Mouse (Mus musculus) left cerebral cortex, postnatal 4 days (tissue): ENCODE measurements around the gene Gm44511. TPM values are rescaled to one million over a fixed set of nuclear protein-coding genes. Genes with fewer than 3 reads are reported as not detected.
A peak's percentile ranks its signal among the peaks of the same experiment; 100 is the strongest.
"Not testable (repeated sequence)": the region's sequence is repeated elsewhere in the genome, so short reads cannot be mapped to it uniquely, and the experiment has no call there.

ENCODE experiments used
- DNase-seq: peaks from one replicate; pipeline ENCODE4 v3.0.0-alpha.2; 2022
- intact Hi-C: fragments of 180-260 bp; cut with DNase I; formaldehyde crosslinking; loops from one replicate; pipeline ENCODE4 v1.15.1; 2025
- total RNA-seq, 2 experiments: library from RNA; stranded (reverse); gene quantifications; 2 replicates each; pipeline ENCODE4 v1.2.3; 2021

Gene Gm44511
- total RNA-seq, 2 experiments from 2014 or later = not detected

DNA sequence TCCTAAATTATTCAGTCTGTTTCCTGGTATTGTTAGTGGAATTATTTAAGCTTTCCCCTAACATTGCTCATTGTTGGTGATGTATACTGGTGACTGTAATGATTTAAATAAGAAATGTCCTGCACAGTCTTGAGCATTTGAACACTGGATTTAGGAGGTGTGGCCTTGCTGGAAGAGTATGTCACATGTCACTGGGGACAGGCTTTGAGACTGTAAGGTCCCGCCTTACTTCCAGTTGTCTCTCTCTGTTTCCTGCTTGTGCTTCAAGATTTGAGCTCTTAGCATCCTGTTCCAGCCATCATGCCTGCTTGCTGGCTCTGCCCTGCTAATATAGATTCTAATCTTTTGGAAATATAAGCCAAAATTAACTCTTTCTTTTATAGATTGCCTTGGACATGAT, 60.9 kb downstream of the Gm44511 start:
- DNase-seq = no peak
- intact Hi-C loops = loop anchor here (2.0 kb wide), 1 partner anchor 74 kb away; no protein-coding TSS in a partner anchor

DNA sequence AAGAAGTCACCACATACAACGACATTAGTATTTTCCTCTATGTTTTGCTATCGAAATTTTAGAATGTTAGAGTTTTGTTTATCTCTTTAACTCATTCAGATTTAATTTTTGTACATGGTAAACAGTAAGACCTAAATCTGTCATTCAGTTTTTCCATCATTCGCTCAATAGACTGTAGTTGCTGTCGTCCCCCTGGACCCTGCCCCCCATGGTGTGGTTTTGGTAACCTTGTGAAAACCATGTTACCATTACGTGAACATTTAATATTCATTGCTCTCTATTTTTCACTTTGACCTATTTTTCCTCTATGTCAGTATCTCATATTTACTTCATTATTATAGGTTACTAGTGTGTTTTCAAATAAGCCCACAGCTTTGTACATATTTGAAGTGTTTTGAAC, 61.5 kb downstream of the Gm44511 start:
- intact Hi-C loops = loop anchor here (2.0 kb wide), 1 partner anchor 74 kb away; no protein-coding TSS in a partner anchor
- DNase-seq = no peak

DNA sequence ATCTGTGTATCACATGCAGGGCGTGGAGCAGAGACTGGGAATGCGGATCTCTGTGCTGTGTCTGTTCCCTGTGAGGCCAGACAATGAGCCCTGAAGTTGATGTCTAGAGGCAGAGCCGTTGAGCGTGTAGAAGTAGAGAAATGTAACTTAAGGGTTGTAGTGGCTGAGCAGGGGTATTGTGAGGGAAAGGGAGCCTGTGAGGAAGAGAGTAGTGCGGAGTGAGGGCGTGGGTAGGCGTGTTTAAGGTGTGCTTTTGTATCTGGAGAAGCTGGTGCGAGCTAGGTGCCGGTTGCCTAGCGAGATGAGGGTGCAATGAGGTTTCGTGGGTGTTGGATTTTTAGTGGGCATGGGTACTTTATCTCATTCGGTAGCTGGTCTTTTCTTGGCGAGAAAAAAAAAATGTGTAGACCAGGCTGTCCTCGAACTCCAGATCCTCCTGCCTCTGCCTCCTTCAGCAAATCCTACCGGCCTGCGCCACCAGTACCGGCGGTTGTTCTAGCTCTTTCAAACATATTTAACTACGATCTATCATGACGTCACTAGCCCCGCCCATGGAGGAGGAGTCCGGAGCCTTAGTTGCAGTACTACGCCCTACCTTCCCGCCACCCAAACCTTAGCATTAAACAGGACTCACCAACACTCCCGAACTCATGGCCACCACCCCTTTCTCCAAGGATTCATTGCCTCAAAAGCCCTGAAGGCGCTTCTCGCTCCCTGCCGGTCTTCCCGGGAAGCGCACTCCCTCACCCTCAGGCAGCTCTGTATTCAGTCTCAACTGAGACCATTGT, 62.2 kb downstream of the Gm44511 start:
- peak; percentile 93 for DNase-seq
- intact Hi-C loops = loop anchor here (2.0 kb wide), 1 partner anchor 75 kb away; no protein-coding TSS in a partner anchor

DNA sequence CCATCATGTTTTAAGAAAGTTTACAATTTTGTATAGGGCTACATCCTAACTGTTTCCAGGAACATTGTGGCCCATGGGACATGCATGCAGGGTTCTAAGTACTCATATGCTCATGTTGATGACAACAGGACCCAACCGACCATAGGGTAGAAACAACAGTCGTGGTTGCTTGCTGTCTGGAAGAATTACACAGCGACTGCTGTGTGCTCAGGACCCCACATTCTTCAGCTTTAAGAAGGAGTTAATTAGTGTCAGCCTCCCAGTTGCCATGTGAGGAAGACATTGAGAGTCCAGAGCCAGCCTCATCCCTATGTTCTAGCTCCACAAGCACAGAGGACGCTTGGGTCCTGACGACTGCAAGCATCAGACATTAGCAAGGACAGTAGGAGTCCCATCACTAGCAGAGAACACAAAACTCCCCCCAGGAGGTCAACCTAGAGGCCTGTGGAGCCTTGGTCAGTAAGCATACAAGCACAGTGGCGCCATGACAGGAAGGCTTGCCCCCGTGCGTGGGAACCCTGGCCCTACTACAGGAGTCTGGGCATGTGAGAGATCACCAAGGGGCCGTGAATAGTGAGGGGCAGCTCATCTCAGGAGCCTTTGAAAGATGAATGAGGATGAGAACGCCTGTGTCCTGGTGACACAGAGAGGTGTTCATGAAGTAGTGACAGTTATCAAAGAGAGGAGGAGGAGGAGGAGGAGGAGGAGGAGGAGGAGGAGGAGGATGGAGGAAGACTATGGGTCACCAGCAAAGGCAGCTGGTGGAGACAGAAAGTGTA, 63.0 kb downstream of the Gm44511 start:
- DNase-seq, intact Hi-C loops: not testable (repeated sequence)

DNA sequence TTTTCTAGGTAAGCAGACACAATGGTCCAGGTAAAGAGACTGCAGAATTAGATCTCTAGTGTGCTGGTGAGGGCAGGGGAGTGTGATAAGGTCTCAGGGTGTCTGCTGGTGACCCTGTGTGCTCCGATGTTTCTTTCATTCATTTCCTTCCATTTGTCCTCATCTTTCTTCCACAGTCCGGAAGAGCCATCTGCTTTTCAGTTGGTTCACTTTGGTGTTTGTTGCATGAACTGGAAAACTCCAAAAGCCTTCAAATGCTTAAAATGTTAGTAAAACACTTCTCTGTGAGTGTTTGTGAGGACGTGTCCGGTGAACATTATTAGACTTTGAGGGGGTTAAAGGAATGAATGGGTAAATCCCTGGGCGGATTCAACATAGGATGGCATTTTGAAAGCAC, 65.0 kb downstream of the Gm44511 start:
- intact Hi-C loops = loop anchor here (2.0 kb wide), 1 partner anchor 38 kb away; no protein-coding TSS in a partner anchor
- DNase-seq = no peak

DNA sequence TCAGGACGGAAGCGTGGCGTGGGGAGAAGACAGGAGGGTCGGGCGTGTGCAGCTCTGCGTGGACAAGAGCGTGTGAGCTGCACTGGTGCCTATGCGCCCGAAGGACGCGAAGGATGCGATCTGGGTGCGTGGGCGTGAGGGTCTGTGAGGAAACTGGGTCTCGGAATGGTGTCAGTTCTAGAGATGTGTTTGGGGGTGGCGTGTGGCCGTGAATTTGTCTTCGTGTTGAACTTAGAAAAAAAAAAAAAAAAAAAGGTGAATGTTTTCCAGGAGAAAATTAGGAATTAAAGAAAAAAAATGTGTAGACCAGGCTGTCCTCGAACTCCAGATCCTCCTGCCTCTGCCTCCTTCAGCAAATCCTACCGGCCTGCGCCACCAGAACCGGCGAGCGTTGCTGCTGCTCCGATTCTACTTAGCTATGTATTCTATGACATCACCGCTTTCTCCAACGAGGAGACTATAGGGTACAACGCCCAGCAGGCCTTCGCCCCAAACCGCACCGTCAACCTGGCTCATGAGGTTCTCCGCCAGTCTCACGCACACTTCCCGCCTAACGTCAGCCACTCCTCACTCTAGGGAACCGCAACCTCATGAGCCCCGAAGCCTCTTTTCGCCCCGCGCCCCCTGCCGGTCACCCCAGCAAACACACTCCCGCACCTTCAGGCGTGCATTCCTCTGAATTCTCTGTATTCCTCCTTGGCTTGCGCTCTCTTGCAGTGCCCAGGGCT, 65.5 kb downstream of the Gm44511 start:
- peak; percentile 81 for DNase-seq
- intact Hi-C loops = loop anchor here (2.0 kb wide), 1 partner anchor 38 kb away; no protein-coding TSS in a partner anchor

DNA sequence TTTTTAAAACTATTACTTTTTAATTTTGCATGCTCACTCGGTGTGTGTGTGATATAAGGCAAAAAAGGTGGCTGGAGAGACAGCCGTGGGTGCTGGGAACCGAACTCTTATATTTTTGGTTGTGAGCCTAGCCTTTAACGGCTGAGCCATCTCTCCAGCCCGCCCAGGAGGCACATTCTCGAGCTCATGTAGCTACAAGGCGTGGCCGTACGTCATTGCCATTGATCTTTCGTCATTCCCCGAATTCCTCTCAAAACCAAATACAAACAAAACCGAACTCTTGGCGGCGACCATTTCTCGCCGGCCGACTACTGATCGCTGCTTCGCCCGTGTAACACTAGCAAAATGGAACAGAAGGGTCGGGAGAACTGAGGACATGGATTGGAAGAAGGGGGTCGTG, 66.1 kb downstream of the Gm44511 start:
- intact Hi-C loops = loop anchor here (2.0 kb wide), 1 partner anchor 39 kb away; no protein-coding TSS in a partner anchor
- DNase-seq = peak; percentile 90

DNA sequence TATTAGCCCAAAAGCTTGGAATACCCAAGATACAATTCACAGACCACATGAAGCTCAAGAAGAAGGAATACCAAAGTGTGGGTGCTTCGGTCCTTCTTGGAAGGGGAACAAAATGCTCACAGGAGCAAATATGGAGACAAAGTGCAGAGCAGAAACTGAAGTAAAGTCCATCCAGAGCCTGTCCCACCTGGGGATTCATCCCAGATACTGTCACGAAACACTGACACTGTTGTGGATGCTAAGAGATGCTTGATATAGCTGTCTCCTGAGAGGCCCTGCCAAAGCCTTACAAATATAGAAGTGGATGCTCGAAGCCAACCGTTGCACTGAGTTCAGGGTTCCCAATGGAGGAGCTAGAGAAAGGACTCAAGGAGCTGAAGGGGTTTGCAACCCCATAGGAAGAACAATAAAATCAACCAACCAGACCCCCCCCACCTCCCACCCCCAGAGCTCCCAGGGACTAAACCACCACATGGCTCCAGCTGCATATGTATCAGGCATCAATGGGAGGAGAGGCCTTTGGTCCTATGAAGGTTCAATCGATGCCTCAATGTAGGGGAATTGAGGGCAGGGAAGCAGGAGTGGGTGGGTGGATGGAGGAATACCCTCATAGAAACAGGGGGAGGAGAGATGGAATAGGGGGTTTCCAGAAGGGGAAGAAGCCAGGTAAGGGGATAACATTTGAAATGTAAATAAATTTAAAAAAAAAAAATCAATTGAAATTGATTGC, 66.7 kb downstream of the Gm44511 start:
- no peak for DNase-seq
- intact Hi-C loops = no loop called here

DNA sequence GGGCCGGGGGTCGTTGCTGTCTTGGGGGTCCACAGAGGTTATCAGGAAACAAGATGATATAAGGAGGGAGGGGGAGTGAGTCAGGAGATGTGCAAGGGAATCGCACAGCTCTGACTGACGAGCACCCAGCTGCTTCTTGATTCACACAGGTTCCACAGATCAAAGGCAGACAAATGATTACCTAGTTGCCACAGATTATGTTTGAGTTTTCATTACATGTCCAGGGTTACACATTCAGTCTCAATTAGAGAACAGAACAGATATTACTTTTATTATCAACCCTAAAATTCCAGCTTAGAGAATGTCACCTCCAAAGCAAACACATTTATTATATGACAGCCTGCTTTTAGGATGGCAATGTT, 70.7 kb downstream of the Gm44511 start:
- intact Hi-C loops, DNase-seq: not testable (repeated sequence)

DNA sequence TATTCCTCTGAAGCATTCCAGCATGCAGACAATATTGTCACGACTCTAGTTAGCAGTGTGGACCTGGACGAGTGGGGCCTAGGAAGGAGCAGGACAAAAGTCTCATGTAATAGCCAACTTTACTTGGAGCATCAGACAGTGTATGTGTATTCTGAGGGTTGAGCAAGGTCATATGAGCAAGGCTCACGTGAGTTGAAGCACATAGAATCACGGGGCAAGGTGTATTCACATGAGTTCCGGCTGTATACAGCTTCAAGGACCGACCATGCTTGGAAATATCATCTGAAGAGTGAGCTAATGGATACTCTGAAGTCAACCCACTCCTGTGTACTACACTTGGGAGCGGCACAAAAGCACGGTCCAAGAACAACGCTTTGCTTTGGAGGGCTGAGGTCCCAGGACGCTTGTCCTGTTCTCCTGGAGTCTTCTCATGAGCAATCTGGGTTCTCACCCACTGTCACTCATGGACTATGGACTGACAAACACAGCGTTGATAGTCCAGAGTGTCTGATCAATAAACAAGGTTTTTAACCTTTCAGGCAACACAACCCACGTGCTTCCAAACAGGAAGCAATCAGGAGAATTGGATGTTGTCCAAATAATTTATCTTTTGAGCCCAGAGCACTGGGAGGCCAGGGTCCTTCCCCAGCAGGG, 71.2 kb downstream of the Gm44511 start:
- intact Hi-C loops = loop anchor here (5.0 kb wide), 1 partner anchor 123 kb away; no protein-coding TSS in a partner anchor
- DNase-seq = not testable (repeated sequence)

DNA sequence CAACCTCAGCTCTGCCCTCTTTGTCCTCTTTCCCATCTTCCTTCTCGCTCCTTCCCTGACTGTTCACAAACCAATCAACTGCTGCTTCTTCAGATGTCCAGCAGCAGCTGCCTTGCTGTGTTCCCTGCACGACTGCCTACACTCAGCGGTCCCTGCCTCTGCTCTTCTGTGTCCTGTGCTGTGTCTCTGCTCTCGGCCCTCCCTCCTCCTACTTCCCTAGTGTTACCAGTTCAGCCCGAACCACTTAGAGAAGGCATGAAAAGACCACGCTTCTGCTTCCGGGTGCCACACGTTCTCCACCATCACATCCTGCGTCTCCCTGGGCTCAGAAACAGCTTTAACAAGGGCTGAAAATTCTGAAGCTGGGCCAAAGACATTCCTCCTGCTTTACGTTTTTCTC, 71.8 kb downstream of the Gm44511 start:
- not testable (repeated sequence) for DNase-seq
- intact Hi-C loops = loop anchor here (5.0 kb wide), 1 partner anchor 122 kb away; no protein-coding TSS in a partner anchor

DNA sequence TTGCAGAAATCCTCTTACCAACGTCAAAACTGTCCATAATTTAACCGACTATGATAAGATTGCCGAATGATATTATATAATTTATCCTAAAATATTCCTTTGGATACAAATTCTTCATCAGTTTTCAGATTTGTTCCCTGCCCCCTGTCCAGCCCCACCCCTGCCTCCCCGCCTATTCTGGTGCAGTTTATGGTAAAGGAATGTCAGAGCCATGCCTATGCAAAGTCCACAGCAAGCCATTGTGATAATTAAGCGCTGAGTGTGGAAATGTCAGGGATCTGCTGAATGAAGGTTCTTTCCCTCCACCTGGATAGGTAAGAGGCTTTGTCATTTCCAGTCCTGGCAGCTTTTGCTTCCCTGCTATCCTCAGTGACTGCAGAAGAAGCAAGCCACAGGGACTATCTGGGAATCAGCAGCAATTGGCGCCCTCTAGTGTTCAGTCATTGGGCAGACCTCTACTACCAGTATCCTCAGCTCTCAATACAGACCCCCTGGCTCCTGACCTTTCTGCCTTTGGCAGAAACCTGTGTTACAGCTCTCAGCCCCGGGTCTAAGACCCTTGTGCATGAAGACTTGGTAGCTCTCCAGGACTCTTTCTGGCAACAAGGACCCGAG, 72.4 kb downstream of the Gm44511 start:
- peak; percentile 84 for DNase-seq
- intact Hi-C loops = loop anchor here (1.0 to 5.0 kb wide), 2 partner anchors 121 to 149 kb away; no protein-coding TSS in a partner anchor

DNA sequence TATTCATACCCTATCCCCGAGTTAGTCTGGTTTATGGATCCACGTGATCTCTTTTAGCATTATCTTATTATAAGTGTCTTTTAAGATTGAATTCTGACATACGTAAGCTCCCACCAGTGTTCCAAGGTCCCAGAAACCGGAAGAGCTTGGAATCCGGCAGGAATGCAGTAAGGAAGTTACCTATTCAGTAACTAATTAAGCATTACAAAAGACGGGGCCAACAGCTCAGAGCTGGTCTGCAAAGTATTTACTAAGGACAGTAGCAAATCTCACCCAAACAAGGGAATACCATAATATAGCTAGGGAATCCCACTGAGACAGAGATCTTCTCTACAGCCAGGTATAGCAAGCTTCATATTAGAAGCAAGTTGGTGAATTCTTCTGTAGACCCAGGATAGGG, 79.1 kb downstream of the Gm44511 start:
- DNase-seq, intact Hi-C loops: not testable (repeated sequence)

DNA sequence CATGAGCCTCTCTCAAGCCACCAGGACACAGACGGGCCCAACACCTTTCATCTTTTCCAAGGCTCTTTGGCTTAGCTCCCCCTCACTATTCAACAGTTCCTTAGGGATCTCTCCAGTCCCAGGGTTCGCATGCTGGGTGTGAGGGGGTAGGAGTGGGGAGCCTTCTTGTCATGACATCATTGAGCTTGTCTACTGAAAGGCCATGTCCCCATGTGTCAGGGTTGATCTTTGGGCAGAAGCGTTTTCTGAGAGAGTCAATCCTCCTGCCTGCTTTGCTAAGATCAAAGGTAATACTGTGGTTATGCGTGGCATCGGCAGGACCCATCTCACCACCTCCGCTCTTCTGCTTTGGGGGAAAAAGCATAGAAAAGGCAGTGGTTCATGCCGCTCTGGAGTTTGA, 88.7 kb downstream of the Gm44511 start:
- intact Hi-C loops = no loop called here

DNA sequence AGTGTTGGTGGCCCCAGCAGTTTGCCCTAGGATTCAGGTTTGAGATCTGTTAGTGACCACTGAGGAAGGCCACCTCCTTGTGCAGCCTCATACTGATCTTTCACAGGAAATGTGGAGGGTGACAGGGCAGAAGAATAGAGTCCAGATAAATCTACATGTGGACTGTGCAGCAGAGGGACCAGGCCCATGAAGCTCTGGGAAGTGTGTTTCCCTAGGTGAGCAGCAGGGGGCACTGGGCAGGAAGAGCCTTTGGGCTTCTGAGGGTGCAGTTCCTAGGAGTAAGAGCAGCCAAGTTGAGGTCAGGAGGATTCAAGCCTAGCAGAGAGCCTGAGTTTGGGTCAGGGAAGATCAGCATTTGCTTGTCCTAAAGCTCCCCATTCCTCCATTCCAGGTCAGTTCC, 90.0 kb downstream of the Gm44511 start:
- no peak for DNase-seq
- intact Hi-C loops = no loop called here

More for the DNA sequence above, 88.7 kb downstream of the Gm44511 start:
- no peak for DNase-seq

DNA sequence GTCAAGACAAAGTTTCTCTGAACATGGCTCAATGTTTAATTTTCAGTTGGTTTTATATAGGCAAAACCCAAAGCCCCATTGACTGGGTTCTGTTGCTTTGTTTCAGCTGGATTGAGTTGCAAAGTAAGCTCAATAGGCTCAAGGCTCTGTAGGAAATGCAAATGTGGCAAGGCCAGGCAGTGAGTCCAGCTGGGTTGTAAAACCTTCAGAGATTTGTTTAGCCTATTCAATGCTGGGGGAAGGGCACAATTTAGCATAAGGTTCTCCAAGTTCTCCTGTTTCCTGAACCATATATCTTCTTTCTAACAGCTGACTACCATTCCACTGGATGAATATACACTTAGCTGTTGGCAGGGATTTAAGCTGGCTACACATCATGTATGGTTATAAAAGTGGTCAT, 91.2 kb downstream of the Gm44511 start:
- DNase-seq = no peak
- intact Hi-C loops = no loop called here

DNA sequence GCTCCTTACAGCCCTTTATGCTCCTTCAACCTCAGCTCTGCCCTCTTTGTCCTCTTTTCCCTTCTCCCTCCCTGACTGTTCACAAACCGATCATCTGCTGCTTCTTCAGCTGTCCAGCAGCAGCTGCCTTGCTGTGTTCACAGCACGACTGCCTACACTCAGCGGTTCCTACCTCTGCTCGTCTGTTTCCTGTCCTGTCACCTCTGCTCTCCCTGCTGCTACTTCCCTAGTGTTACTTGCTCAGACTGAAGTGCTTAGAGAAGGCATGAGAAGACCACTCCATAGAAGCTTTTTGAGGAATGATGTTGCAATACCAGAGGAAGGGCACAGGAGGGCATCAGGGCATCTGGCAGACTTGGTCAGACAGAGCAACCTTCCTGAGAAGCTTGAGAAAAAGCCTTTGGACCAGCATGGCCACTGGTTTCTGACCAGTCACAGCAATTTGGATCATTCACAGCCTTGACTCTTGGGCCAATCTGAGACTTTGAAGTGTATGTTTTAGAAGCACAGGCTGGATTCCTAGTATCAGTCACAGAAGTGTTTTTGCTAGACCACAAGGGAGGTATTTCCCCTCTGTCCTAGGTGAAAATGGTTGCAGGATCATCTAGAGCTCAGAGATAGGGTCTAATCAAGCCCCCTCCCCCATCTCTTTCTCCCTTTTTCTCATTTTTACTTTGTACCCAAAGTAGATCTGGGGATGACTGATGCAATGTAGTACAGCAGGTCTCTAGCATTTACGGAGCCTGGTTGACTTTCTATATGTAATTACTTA, 92.0 kb downstream of the Gm44511 start:
- intact Hi-C loops = no loop called here
- DNase-seq = no peak

DNA sequence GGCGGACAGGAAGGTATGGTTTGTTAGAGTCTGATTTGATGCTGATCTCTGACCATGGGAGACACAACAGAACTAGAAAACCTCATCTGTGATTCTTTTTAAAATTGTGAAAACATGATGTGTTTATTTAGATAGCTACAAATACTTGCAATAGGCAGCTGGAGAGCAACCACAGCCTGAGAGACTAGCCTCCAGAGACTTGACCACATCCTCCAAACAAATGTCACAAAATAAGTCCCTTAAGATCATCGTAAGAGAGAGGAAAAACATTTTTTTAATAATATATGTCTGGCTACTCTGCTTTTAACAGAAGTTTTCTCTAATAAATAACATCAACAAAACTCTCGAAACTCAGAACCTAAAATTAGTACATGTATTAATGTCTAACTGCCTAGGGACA, 94.1 kb downstream of the Gm44511 start:
- intact Hi-C loops = no loop called here
- DNase-seq = no peak
